Mouse (Mus musculus): ENCODE measurements around the gene Afap1.

Gene Afap1

DNA sequence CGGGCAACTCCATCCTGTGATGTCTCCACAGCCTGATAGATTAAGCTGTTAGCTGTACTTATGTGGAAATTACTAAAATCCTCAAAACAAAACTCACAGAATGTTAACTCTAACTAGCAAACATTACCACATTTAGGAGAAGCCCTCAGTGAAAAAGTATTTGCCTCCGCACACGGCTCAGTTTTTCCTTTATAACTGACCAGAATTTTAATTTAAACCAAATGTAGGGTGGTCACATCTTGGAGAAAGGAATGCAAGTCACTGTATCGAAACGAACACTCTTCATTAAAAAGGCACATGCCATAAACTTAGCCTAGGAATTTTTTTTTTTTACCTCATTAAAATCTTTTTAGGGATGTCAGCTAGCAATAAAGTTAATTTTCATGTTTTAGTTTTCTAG is 87.4 kb downstream of the Afap1 start:
- DNase-seq = no peak

DNA sequence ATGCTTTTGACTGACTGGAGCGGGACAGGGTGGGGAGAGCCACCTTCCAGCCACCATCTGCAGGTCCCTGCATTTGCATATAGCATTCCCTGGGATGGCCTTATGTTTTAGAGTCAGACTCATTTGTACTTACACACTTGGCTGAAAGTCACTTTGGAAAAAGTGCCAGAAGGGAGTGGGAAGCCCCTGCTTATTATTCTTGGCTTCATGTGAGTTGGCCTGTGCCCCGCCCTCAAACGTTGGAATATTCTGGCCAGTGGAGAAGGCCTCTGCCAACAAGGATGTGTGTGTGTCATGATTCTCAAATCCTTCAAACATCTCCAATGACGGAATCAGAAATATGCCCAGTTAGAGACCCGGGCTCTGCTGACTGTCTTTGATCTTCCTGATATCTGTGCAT is 88.2 kb downstream of the Afap1 start:
- DNase-seq = no peak

DNA sequence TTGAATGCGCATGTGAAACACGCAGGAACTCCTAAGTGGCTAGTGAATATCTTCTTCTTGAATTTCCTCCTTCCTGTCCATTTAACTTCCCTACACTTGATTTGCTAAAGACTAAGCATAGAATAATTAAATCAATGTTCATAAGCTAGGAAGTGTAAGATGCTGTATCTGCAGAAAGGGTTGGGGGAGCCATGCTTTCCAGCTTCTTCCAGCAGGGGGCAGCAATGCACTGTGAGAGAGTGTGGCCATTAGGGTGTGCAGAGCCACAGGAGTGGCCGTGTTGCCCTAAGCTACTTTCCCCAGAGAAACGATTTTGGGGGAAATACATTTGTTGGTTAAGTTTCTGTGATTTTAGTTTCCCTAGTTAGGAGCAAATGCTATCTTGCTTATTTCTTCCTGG is 88.9 kb downstream of the Afap1 start:
- peak; percentile 88 for DNase-seq

DNA sequence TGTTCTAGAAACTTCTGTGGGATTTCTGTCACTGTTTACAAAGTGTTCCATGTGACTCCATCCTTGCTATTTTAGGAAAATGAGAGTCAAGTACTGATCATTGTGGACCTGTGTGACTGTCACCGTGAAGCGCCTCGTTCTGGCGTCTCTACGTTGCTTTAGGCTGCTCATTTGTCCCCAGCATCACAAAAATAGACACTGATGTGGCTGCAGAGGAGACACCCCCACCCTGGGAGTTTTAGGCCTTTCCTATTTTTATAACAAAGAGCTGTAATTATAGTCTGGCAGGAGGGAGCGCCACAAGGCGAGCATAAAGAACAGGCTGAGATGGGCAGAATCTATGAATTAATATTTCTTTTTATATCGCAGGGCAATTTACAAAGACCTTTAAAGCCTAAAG is 92.5 kb downstream of the Afap1 start:
- DNase-seq = no peak

DNA sequence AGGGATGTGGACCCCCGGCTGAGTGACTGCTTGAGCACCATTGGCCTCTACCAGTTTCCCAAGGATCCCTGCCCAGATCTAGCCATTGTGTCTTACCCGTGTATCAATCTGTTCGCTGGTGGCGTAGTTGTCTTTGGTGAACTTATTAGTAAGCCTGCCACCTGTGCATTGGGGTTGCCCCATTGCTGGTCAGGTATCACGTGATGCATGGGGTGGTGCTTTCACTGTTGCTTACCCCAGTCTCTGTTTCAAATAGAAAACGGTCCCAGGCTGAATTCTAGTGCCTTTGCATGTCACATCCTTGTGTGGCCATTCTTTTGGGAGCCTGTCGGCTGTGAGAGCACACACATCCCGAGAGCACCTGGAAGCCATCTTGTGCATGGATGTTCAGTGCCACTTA is 95.0 kb downstream of the Afap1 start:
- DNase-seq = no peak

DNA sequence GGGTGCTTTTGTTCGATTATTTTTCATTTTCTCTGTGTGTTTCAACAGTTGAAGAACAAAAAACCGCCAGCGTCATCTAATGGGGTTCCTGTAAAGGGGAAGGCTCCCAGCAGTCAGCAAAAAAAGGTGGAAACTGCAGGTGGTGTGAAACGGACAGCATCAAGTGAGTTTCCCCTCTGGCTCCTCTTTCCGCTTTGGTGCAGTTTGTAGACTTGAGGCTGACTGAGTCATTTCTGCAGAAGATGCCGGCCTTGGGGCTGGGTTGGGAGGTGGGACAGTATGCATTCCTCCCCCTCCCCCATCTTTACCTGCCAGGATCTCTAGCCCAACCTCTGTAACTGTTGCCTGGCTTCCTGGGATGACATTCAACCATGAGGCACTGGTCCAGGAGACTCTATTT is 96.4 kb downstream of the Afap1 start:
- no peak for DNase-seq

DNA sequence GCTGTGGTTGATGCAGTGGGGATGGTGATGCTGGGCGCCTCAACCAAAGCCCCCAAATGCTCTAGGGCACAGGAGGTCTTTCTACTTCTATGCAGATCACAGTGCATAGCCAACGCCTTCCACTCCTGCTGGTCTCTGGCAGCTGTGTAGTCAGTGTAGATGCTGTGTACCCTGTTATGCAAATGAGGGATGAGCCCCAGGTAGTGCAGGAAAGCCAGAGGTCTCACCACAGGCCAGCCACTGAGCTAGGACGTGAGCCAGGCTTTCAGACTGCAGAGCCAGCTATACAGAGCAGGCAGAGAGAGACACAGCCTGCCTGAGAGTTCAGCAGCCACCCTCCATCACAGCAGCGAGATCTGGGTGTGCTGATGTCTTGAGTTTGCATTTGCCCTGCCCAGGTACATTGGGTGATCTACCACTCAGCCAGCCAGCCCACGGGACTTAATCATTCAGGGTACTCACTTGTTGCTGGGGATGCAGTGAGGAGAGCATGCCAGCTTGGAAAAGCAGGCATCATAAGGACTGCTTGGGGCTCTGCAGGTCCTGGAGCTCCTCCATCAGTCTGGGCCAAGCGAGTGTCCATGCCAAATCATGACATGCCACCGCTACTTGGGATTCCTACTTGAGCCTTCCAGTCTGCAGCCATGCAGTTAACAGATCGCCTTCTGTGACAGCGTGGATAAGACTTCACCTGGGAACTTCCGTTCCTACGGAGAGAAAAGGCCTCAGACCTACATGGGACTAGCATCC is 97.0 kb downstream of the Afap1 start:
- DNase-seq = no peak

DNA sequence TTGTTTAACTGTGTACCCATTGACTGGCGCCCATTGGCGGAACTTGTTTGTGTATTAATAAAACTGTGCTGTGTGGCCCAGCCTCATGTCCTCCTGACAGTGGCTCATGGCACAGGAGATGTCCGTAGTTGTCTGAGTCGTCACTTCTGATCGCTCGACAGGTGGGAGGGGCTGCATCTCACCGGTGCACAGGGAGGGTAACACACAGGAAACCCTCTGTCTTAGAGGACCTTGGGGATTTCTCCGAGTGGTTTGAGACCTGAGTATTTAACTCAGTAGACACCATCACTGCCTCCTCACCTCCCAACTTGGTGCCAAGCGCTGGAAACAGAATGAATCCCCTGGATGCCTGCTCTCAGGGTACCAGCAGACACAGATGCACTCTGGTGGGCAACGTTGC is 110.7 kb downstream of the Afap1 start:
- peak; percentile 24 for DNase-seq

DNA sequence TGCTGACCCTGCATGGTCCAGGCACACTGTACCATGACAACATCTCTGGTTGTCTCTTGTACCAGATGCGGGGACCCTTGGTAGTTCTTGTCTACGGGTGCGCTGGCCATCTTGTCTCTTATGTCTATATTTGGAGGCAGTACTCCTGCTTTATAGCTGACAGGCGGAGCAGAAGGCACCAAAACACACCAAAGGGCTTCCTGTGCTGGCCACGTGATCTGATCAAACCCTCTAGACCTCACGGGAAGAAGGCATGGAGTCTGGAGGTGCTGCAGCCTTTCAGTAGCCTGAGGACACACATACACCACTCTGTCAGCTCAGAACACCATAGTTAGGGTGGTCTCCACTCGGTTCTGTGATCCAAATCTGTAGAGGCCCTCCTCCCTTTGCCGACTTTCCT is 113.0 kb downstream of the Afap1 start:
- peak; percentile 62 for DNase-seq

DNA sequence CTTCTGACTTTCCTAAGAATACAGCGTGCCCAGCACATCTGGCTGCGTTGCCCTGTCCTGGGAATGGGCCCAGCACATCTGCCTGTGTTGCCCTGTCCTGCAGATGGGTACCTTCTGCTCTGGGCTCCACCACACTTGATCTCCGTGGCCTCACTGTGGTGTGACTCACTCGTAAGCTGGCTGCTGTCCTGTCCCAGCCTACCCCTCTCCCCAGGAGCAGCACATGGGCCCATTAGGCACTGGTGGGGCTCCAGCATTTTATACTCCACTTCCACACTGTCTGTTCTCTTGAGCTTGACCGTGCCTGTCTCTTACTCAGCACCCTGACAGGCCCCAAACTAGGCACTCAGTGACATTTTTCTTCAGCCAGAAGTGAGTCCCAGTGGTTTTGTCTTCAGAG is 113.5 kb downstream of the Afap1 start:
- no peak for DNase-seq

DNA sequence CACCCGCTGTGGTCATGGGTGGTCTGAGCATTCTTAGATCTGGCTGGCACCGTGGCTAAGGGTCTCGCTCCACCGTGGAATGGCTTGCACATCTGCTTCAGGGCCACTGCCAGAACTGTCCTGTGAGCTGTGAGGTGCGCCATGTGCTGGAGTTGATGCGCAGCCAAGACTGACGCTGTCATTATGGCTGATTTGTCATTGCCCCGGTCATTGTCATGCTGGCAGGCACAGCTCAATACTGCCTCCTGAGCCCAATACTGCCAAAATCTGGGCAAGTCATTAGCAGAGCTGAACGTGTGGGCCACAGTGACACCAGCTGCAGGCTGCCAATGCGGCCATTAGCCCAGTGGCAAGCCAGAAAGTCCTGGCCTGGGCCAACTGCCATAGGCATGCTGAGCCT is 114.5 kb downstream of the Afap1 start:
- no peak for DNase-seq

DNA sequence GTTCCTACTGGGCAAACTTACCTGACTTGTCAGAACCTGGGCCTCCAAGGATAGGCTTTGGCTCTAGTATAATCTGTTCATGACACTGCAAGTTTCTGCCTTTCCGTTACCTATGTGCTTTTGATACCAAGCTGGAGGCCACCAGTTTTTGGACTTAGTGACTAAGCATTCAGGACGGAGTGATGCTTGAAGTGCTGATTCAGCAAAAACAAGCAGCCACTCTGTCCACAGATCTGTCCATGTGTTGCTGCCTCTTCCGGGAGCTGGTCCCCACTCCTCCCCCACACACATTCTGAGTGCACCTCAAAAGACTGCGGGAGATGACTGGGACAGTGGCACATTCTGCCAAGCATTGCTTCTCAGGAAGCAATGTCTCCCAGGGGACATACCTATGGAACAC is 116.3 kb downstream of the Afap1 start:
- no peak for DNase-seq

DNA sequence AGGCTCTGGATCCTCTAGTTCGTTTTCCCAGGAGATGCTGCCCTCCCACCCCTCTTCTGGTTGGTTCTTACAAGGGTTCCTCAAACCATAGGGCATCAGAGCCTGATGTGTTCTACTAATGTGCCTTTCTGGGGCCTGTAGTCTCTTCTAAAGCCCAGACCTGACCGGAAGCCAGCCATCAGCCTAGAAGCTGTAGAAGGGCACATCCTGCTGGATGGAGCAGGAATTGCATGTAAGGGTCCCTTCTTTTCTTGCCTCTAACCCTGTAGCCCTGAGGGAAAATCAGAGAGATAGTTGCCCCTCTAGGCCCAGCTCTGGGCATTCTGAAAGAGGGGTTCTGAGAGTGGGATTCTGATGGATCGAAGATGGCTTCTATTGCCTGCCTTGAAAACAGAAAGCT is 125.2 kb downstream of the Afap1 start:
- peak; percentile 48 for DNase-seq

DNA sequence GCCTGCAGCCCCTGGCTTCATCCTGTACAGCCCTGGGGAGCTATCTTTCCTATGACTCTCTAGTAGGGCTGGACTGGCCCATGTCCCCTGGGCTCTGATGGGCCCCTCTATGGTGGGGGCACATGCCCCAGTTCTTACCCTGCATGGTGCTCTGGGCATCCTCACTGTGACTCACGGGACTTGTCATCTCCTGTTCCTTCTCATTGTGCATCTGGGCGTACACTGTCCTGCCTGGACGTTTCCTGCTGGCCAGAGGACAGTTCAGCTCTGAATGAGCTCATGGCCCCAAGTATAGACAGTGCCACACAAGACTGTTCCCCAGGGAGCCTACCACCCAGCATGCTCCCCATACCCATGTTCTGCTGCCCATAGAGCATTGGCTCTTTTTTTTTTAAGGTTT is 128.0 kb downstream of the Afap1 start:
- DNase-seq = no peak

DNA sequence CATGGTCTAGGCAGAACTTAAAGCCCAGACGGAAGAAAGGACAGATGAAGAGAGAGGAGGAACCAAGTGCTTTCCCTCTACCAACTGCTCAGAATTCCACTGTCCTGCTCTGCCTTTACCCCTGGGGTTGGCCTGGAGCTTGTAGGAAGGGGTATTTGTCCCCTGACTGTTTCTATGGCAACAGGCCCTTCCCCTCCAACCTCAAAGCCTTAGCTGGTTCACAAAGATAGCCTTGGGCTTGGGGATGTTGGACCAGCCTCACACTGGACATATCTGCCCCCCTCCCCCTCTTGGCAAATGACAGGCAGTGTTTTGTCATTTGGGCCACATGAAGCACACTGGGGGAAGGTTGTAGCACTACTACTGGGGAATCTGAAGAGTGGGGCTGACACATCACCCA is 129.2 kb downstream of the Afap1 start:
- DNase-seq = no peak

DNA sequence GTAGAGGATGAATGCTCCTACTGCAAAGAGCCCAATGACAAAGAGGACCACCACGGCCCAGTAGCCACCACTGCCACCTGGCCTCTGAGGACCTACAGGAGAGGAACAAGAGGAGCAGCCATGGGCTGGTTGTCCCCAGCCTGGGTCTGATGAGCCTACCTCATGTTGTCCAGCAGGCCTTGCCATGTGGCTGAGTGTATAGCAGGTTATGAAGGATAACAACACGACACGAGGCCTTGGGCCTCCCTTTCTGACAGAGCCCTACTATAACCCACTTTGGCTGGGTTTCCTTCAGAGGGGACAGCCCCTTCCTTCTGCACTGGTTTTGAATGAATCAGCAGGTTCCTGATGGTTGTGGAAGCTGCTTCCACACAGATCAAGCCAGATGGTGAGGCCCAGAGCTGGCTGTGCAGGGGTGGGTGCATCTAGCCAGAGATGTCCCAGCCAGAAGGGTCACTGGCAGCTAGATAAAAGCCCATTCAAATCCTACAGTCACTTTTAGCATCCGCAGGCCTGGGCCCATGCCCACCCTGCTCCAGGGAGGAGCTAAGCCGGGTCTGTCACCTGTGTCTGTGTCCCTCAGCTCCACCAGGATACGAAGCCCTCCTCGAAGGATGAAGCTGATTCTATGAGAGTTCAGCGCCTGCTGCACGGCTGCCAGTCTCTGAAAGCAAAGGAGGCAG is 131.0 kb downstream of the Afap1 start:
- DNase-seq = no peak

DNA sequence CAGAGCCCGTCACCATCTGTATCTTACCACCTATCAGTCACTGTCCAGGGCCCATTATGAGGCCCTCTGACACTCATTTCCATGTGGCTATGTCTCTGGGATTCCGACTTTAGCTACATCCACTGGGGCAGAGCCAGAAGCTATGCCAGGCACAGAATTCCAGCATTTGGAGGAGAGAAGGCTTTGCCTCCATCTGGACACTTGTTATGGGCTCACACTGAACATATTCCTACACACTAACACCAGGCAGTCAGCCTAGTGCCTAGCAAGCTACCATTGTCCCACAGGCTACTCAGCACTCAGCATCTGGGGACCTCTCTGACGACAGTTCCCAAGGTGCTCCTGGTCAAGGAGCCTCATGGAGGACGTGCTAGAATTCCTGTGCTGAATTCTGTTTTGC is 132.0 kb downstream of the Afap1 start:
- DNase-seq = no peak

DNA sequence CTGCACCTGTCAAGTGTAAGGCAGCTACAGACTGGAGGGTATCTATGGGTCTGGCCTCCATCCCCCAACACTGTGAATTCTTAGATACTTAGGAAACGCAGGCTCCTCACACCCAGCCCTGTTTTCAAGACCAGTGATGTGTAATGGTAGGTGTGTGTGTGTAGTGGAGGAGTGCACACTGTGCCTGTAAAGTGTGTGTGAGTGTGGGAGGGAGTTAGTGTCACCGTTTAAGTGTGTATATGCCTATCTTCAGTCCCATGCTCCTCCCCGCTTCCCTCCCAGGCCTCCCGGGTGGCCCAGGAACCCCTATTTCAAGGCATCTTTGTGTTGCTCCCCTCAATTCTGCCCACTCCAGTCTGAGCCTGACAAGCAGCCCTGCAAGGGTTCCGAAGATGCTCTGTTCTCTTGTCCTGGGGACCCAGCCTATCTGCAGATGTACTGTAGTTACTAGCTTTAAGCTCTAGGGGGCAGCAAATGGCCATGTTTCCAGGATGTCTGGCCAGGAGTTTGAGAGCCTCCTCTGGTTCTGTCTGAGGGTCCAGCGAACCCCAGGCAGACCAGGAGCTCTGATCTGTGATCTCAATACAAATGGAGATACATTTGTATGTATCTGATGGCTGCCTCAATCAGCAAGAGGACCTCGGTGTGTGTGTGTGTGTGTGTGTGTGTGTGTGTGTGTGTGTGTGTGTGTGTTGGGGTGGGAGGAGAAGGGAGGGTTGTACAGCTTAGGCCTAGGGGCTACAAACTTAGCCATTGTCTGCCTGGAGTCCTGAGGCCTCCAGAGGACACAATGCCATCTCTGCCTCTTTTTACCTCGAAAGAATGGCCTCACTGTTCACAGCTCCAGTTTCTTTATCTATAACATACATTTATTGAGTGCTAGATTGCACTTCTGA is 140.7 kb downstream of the Afap1 start:
- DNase-seq = peak; percentile 60

DNA sequence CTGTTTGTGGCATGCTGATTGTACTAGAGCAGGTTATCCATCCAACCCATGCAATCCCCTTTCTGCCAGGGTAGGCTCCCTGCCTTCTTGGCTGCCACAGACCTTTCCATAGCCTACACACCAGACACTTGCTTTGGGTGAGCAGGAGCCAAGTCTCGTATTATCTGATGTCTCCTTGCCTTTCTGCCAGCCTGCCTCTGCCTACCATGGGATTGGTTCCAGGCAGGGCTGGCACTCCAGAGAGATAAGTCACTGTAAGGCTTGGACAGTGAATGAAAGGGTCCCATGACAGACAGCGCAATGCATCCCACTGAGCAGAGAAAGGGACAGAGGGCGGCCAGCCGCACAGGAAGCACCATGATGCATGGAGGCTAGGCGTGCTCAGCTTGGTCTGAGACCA is 146.5 kb downstream of the Afap1 start:
- no peak for DNase-seq

DNA sequence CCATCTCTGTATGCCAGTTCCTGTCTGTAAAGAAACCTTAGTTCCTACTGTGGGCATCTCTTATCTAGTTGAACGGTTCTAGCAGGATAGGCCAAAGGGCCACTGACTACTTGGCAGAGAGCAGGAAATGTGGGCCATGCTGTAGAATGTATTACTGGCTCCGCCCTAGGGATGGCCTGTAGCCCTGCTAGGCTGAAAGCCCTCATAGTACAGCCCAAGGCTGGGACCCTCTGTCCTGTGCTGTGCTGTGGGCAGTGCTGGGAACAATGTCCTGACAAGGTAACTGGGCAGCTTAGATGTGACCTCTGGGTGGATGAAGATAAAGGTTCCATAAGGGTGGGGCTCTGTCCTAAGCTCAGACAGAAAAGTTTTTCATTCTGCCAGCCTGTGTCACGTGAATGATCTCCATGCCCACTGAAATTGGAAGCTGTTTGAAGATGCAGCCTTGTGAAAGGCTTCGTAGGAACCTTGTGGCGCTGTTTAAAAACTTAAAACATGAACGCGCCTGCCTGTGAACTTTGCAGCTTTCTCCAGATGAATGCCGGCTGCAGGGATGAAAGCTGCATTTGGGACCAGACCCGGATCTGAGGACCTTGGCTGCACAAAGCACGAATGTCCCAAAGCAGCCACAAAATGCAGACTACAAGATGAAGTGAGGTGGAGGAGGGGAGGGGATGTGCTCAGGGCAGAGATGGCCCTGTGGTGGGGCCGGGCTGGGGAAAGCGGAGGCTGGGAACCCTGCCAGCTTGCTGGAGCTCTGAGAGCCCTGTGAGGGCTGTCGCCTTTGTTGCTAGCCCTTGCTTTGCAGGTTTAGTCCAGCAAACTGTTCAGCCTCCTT is 147.5 kb downstream of the Afap1 start:
- DNase-seq = no peak

DNA sequence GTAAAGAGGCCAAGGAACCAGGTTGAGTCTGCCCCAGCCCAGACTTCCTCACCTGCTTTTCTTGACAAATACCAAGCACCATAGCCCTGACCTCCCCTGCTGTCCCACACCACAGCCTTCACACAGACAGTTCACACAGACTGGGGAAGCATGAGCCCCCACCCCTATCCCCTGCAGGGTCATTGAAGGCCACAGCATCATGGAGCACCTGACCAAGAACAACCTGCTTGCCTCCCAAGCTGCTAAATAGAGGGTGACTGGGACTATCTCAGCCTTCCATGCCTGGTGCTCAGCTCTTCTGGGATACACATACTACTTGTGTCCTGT is 148.1 kb downstream of the Afap1 start:
- no peak for DNase-seq

DNA sequence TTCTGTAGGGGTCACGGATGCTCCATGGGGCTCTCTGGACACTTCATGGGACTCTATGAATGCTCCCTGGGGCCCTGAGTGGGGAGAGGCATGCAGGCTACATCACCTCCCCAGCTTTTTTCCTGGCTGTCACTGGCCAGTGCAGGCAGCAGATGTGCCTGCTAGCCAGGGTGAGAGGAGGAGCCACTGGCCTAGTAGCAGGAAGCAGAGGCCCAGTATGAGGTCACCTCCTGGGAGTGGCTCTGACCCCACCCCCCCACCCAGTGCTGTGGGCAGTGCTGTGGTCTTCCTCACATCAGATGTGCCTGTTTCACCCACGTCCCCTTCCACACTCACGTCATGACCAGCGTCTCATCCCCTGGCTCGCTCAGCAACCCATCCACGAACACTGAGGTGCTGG is 148.6 kb downstream of the Afap1 start:
- DNase-seq = no peak

DNA sequence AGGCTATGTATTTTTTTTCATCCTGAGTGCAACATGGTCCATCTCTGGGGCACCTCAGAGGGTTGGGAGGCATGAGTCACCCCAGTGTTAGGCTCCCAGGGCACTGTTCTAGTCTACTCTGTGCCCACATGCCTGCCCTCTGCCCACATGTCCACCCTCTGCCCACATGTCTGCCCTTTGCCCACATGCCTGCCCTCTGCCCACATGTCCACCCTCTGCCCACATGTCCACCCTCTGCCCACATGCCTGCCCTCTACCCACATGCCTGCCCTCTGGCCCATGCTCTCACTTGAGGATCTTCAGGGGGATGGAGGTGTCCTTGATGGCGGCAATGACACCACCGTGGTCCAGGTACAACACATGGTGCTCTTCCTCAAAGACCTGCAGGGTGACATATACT is 150.0 kb downstream of the Afap1 start:
- no peak for DNase-seq
